Mouse (Mus musculus) hindbrain, embryonic 10.5 days (tissue): ENCODE measurements at regions not wholly inside any gene's neighbourhood (a gene's known extent, or its start where the extent isn't known, plus 50 kb on each side); places are given as distances from the start of the nearest gene placed in this dataset.

Source experiments
- DNase-seq: peaks from one replicate; pipeline ENCODE4 v3.0.0-alpha.2; 2017; ENCODE audit warnings: low spot score
- H3K27ac ChIP-seq: fragments of 300-500 bp; sonication (generic); 2 replicates; pipeline ENCODE4 v1.5.1; 2016; ENCODE audit warnings: mild to moderate bottlenecking, moderate library complexity
- H3K27me3 ChIP-seq: fragments of 300-500 bp; sonication (generic); 2 replicates; pipeline ENCODE4 v1.6.1; 2016; ENCODE audit warnings: mild to moderate bottlenecking; ENCODE audit not compliant: poor library complexity, insufficient read depth, severe bottlenecking
- H3K36me3 ChIP-seq: fragments of 300-500 bp; sonication (generic); 2 replicates; pipeline ENCODE4 v1.6.1; 2016; ENCODE audit warnings: mild to moderate bottlenecking, moderate library complexity
- H3K4me1 ChIP-seq: fragments of 300-500 bp; sonication (generic); replicated peaks from 2 replicates; pipeline ENCODE4 v1.6.1; 2016; ENCODE audit warnings: mild to moderate bottlenecking
- H3K4me3 ChIP-seq: fragments of 300-500 bp; sonication (generic); 2 replicates; pipeline ENCODE4 v1.5.1; 2016; ENCODE audit warnings: mild to moderate bottlenecking, moderate library complexity
- H3K9me3 ChIP-seq: fragments of 300-500 bp; sonication (generic); 2 replicates; pipeline ENCODE4 v1.6.1; 2016; ENCODE audit warnings: mild to moderate bottlenecking, moderate library complexity
- WGBS: fragments of 180-500 bp; shearing (Covaris S2); methylation state at CpG from one replicate; pipeline ENCODE4 v1.1.7; 2016; 5-methylcytosine and 5-hydroxymethylcytosine counted together

DNA sequence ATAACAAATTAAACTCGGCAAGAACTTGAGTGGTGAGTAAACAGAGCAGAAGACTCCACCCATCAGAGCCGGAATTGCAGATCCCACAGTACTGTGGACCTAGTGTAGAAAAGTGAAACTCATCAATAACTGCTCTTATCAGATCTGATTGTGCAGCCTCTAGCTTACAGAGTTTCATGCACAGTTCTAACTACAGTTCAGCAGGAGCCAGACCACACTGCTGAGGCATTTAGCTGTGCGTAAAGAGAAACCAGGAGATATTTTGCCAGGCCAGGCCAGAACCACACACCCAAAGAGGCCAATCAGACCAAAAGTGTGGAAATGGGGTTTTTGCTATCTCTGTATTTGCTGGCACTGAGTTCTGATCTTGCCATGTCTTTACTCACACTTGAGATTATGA lies 71.9 kb upstream of the Ptgfr start:
- Histone ChIP-seq H3K36me3 (no peaks in the 10 kb centered on the region), H3K27ac (no peak overlapping the region), H3K4me1 (no peaks in the 10 kb centered on the region), H3K4me3 (no peak overlapping the region), H3K27me3 (no peaks in the 10 kb centered on the region), H3K9me3 (no peaks in the 10 kb centered on the region)
- no peak for DNase-seq
- WGBS: 79% methylated on average over 3 of the region's 3 CpGs

GRCm38 (mm10) chr3:151908886-151909285 lies 71.5 kb upstream of the Ptgfr start:
- Histone ChIP-seq H3K27ac (no peak overlapping the region), H3K27me3 (no peaks in the 10 kb centered on the region), H3K36me3 (no peaks in the 10 kb centered on the region), H3K4me1 (no peaks in the 10 kb centered on the region), H3K4me3 (no peak overlapping the region), H3K9me3 (no peaks in the 10 kb centered on the region)
- DNase-seq: no peak

DNA sequence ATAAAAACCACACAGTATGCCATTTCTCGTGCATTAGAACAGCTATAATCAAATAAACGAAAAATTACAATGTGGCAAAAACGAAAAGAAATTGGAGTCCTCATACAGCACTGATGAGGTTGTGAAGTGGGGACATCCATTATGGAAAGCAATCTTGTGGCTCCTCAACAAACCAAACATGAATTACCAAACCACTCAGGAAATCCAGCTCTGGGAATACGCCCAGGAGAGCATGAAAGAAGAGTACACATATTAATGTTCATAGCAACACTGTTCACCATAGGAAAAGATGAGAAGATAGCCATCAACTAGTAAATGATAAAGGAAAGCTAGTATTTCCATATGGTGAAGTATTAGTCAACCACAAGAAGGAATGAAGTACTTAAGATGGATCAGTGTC lies 68.3 kb upstream of the Ptgfr start:
- Histone ChIP-seq H3K4me1 (no peaks in the 10 kb centered on the region), H3K9me3 (no peaks in the 10 kb centered on the region), H3K4me3 (no peak overlapping the region), H3K27me3 (no peaks in the 10 kb centered on the region), H3K36me3 (no peaks in the 10 kb centered on the region), H3K27ac (no peak overlapping the region)
- WGBS: 88% methylated on average over 4 of the region's 4 CpGs
- DNase-seq: no peak

DNA sequence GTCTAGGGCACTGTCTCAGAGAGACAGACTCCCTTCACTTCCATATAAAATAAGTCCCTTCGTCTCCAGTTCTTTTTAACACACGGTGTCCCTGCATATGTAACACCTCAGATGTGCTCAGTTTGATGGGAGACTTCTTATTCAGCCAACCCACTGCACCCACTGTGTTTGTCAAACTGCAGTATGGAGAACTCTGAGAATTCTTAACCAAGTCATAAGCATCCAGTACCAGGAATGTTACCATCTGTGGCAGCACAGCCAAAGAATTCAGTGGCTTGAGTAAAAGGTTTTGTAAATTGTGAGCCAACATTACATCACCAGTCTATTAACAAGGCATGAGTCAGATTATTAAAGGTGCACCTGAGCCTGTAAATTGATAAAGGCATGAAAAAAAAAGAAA lies 65.7 kb upstream of the Ptgfr start:
- no peak for DNase-seq
- no peaks in the 10 kb centered on the region for H3K36me3 ChIP-seq
- no peak overlapping the region for H3K27ac ChIP-seq
- no peaks in the 10 kb centered on the region for H3K9me3 ChIP-seq
- WGBS: 89% methylated on average over 2 of the region's 2 CpGs
- H3K4me1 ChIP-seq: no peaks in the 10 kb centered on the region
- H3K4me3 ChIP-seq: no peak overlapping the region
- no peaks in the 10 kb centered on the region for H3K27me3 ChIP-seq

GRCm38 (mm10) chr3:151902216-151902827 lies 64.9 kb upstream of the Ptgfr start:
- Histone ChIP-seq H3K4me1 (no peaks in the 10 kb centered on the region), H3K27me3 (no peaks in the 10 kb centered on the region), H3K27ac (no peak overlapping the region), H3K9me3 (no peaks in the 10 kb centered on the region), H3K36me3 (no peaks in the 10 kb centered on the region), H3K4me3 (no peak overlapping the region)
- DNase-seq: no peak
- WGBS: 83% methylated on average over 13 of the region's 13 CpGs

- Histone ChIP-seq H3K27ac (no peak overlapping the region), H3K4me3 (no peak overlapping the region), H3K4me1 (peaks cover 4% of the 10 kb centered on the region; the same call in 1 of the 2 replicates), H3K9me3 (no peaks in the 10 kb centered on the region), H3K27me3 (no peaks in the 10 kb centered on the region), H3K36me3 (no peaks in the 10 kb centered on the region)
- DNase-seq: no peak
- 87% methylated on average over 6 of the region's 6 CpGs for WGBS
These were observed 62.2 kb upstream of the Ptgfr start for GRCm38 (mm10) chr3:151899676-151900075.

DNA sequence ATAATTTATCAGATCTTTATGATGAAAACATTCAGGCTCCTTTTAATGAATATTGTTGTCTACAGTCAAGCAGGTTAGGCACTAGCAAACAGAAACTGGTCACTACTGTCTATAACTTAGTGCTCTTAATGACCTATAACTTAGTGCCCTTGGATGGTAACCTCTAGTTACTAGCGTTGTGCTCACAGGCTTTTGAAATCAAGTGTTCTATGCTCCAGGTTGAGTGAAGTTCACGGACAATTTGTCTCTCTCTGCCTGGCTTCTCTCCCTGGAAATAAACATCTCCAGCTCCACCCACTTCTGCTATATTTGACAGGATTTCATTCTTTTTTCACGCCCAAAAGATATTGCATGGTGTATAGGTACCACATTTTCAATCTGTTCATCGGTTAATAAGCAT lies 61.7 kb upstream of the Ptgfr start:
- DNase-seq: no peak
- Histone ChIP-seq H3K27ac (no peak overlapping the region), H3K36me3 (no peaks in the 10 kb centered on the region), H3K27me3 (no peaks in the 10 kb centered on the region), H3K4me1 (peaks cover 4% of the 10 kb centered on the region; the same call in 1 of the 2 replicates), H3K9me3 (no peaks in the 10 kb centered on the region), H3K4me3 (no peak overlapping the region)
- WGBS: 90% methylated on average over 4 of the region's 4 CpGs

DNA sequence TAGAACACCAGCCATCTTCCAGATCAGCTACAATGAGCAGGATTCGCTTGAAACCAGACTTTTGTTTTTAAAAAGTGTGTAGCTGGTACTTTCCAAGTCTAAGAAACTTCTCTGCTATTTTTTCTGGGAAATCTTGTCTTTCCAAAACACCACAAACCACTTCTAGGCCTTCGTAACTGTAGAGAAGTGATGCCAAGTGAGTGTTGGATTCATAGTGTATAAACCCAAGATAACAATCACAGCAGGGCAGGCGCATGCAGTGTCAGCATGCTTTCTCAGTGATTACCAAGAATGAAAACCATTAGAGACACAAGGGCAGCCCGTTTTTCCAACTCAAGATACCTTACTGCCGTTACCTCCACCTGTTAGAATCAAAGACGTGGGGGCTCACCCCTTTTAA lies 58.9 kb upstream of the Ptgfr start:
- no peaks in the 10 kb centered on the region for H3K36me3 ChIP-seq
- H3K4me1 ChIP-seq: peaks cover 13% of the 10 kb centered on the region; the same call in 1 of the 2 replicates
- no peak for DNase-seq
- no peak overlapping the region for H3K27ac ChIP-seq
- WGBS: 89% methylated on average over 6 of the region's 6 CpGs
- H3K27me3 ChIP-seq: no peaks in the 10 kb centered on the region
- H3K9me3 ChIP-seq: no peaks in the 10 kb centered on the region
- H3K4me3 ChIP-seq: no peak overlapping the region

GRCm38 (mm10) chr3:151894712-151895111 lies 57.3 kb upstream of the Ptgfr start:
- WGBS: 46% methylated on average over 3 of the region's 3 CpGs
- H3K4me3 ChIP-seq: no peak overlapping the region
- no peaks in the 10 kb centered on the region for H3K36me3 ChIP-seq
- peaks cover 25% of the 10 kb centered on the region for H3K4me1 ChIP-seq
- H3K27ac ChIP-seq: no peak overlapping the region
- H3K9me3 ChIP-seq: no peaks in the 10 kb centered on the region
- DNase-seq: no peak
- no peaks in the 10 kb centered on the region for H3K27me3 ChIP-seq

GRCm38 (mm10) chr3:151893421-151894235 lies 56.2 kb upstream of the Ptgfr start:
- Histone ChIP-seq H3K4me1 (peaks cover 27% of the 10 kb centered on the region), H3K9me3 (no peaks in the 10 kb centered on the region), H3K27ac (no peak overlapping the region), H3K36me3 (no peaks in the 10 kb centered on the region), H3K4me3 (no peak overlapping the region), H3K27me3 (no peaks in the 10 kb centered on the region)
- 62% methylated on average over 11 of the region's 11 CpGs for WGBS
- DNase-seq: peak; percentile 40

GRCm38 (mm10) chr3:151891760-151892253 lies 54.4 kb upstream of the Ptgfr start:
- 29% methylated on average over 6 of the region's 6 CpGs for WGBS
- Histone ChIP-seq H3K36me3 (no peaks in the 10 kb centered on the region), H3K4me1 (peaks cover 27% of the 10 kb centered on the region), H3K9me3 (no peaks in the 10 kb centered on the region), H3K4me3 (no peak overlapping the region), H3K27me3 (no peaks in the 10 kb centered on the region), H3K27ac (no peak overlapping the region)
- peak; percentile 67 for DNase-seq

DNA sequence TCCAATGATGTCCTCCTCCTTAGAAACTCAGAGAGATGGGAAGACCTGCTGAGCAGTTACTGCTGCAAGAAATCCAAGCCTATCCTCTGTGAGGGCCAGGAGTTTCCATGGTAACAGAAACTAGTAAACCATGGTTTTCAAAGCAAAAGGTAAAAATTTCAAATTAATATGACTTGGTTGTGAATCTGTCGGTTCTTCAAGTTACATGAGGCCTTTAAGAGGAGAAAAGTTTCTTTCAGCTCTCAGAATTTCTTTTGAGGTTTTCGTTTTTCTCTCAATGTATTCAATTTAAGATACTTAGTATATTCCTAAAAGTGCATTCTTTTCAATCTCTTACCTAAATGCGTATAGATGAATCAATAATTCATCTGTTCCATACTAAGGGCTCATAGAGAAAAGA lies 53.9 kb upstream of the Ptgfr start:
- 69% methylated on average over 3 of the region's 3 CpGs for WGBS
- peaks cover 27% of the 10 kb centered on the region for H3K4me1 ChIP-seq
- no peak for DNase-seq

GRCm38 (mm10) chr3:151889738-151890137 lies 52.3 kb upstream of the Ptgfr start:
- WGBS: 49% methylated on average over 8 of the region's 8 CpGs
- H3K27me3 ChIP-seq: no peaks in the 10 kb centered on the region
- no peaks in the 10 kb centered on the region for H3K9me3 ChIP-seq
- H3K27ac ChIP-seq: peak overlapping the region; percentile 69; the same call in 1 of the 2 replicates
- H3K4me1 ChIP-seq: peaks cover 24% of the 10 kb centered on the region
- peak; percentile 24 for DNase-seq
- H3K4me3 ChIP-seq: no peak overlapping the region
- H3K36me3 ChIP-seq: no peaks in the 10 kb centered on the region

More for the DNA sequence above, 53.9 kb upstream of the Ptgfr start:
- Histone ChIP-seq H3K9me3 (no peaks in the 10 kb centered on the region), H3K27ac (no peak overlapping the region), H3K36me3 (no peaks in the 10 kb centered on the region), H3K4me3 (no peak overlapping the region), H3K27me3 (no peaks in the 10 kb centered on the region)
